Mouse (Mus musculus): ENCODE measurements around the gene BB287469.
A peak's percentile ranks its signal among the peaks of the same experiment; 100 is the strongest.
"Not testable (repeated sequence)": the region's sequence is repeated elsewhere in the genome, so short reads cannot be mapped to it uniquely, and the experiment has no call there.

The BB287469 gene

GRCm38 (mm10) chr12:87816277-87816676 is at the start of gene BB287469:
BB287469 (plus strand) TSS chr12:87816577.
- DNase-seq: not testable (repeated sequence)

- DNase-seq: not testable (repeated sequence)
Observed at GRCm38 (mm10) chr12:87775655-87776054, 40.7 kb upstream of the BB287469 start, which contains the start of gene Gm21319. Gm21319 (minus strand) TSS chr12:87775755.

- not testable (repeated sequence) for DNase-seq
Observed at GRCm38 (mm10) chr12:87795212-87795611, 21.2 kb upstream of the BB287469 start, which contains the start of gene Gm21936. Gm21936 (plus strand) TSS chr12:87795512.

GRCm38 (mm10) chr12:87797971-87798370 is 18.4 kb upstream of the BB287469 start:
- DNase-seq: not testable (repeated sequence)

- not testable (repeated sequence) for DNase-seq
Observed at GRCm38 (mm10) chr12:87842239-87842638, 25.9 kb downstream of the BB287469 start, which contains the start of gene Gm2001. Gm2001 (minus strand) TSS chr12:87842339.

GRCm38 (mm10) chr12:87850657-87851056 is 34.3 kb downstream of the BB287469 start:
- DNase-seq: not testable (repeated sequence)

GRCm38 (mm10) chr12:87856067-87856466 is 39.7 kb downstream of the BB287469 start:
- DNase-seq: not testable (repeated sequence)

- DNase-seq: peak; percentile 8
Observed at GRCm38 (mm10) chr12:87861740-87862692, 45.6 kb downstream of the BB287469 start.

GRCm38 (mm10) chr12:87863638-87864037 is 47.3 kb downstream of the BB287469 start:
- DNase-seq: not testable (repeated sequence)

GRCm38 (mm10) chr12:87864048-87864447 is 47.7 kb downstream of the BB287469 start:
- DNase-seq: not testable (repeated sequence)

All from kidney, postnatal 10 days (tissue).